Mouse (Mus musculus) lung, postnatal 25 days (tissue): Measurements from ENCODE around the gene Tenm3.
A peak's percentile ranks its signal among the peaks of the same experiment; 100 is the strongest.

Source experiments
- DNase-seq: peaks from one replicate; pipeline ENCODE4 v3.0.0; 2022; ENCODE audit warnings: low spot score

Tenm3 gene

DNA sequence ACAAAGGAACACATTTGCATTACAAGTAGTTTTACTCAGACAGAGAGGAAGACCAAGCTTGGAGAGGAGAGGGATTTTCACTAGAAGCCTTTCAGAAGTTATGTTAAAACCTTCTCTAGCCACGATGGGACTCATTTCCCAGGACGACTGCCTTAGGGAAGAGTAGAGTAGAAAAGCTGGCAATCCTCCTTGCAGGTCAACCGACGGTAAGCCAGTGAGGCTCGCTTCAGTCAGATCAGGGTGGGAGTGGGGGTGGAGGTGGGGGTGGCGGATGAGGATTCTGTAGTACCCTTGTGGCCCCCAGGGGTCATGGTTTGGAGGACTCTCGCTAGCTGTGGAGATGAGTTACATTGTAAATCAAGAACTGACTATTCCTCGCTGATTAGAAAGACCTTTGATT is 264.6 kb downstream of the Tenm3 start:
- no peak for DNase-seq

DNA sequence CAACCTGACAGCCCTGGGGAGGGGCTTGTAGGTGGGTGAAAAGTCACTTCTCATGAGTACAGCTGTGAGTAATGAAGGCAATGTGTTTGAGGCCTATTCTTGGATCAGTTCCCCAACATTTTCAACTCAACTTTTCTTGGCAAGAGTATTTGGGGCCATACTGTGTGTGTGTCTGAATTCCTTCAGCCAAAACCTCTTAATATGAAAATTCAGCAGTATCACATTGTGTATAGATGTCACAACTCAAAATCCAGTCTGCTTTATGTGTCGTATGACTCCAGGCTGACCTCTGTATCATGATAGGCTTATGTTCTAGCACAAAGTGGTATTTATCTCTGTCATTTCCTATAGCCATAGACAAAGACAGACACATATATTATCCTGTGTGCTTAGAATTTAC is 270.8 kb downstream of the Tenm3 start:
- no peak for DNase-seq

DNA sequence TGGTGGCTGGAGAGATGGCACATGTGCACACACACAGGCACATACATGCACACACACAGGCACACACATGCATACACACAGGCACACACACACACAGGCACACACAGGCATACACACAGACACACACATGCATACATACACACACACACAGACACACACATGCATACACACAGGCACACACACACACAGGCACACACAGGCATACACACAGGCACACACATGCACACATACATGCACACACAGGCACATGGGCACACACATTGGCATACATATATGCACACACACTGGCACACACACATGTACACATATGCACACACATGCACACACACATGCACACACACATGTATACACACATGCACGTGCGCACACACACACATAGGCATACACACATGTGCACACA is 271.4 kb downstream of the Tenm3 start:
- DNase-seq = no peak

DNA sequence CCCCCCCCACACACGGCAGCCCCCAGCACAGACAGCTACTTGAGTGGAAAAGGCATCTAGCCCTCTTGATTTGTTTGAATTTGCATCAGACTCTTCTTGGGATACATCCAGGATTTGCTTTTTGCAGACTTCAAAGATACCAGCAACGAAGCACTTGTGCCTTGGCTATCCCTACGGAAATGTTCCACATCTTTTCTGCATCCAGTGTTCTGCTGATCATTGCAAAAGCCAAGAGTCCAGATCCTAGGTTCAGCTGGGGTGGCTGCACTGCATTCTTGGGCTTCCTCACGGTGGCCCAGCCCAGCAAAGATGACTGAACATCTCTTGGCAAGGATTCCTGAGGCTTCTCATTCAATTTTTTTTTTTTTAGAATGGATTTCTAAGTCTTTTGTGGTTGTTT is 275.1 kb downstream of the Tenm3 start:
- DNase-seq = no peak

DNA sequence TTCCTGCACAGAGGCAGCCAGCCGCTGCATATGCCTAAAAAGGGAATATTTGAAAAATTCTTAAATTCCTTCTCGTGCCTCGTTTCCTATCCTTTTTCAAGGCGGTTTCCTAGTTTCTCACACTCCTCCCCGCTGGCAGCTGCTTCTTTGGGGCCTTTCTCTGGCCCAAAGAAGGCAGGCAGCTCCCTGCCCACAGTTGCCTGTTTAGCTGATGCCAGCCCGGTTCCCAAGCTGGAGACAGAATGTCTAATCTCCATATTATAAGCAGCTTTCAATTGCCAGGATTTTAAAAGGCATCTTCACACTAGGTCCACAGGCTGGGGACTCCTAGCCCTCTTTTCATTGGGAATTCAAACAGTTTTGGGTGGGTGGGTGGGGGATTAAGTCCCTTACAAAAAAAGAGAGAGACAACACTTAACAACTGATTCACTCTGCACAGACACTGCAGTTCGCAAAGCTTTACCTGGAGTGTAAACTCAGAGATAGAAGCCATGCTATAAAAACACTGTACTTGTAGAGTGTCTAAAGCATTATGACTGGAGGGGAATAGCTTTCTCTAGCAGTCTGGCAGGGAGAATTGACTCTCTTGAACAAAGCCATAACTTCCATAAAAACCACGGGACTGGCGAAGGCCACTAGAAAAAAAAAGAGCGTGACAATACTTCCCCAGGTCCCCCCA is 275.7 kb downstream of the Tenm3 start:
- DNase-seq = no peak

DNA sequence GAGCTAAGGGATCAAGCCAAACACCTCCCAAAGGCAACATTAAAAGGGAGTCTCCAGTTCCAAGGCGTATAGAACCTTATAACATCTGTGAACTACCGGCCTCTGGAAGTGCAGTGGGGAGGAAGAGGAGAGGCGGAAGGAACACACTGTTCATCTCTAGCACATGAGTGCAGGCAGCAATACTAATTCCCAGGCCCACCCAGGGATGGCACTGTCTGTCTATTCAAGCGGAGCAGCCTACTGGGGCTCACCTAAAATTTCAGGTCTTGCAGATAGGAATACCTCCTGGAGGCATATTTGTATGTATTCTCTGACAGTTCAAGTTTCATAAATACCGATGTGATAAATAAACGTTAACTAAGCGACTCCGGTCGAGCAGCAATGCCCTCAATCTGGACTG is 283.5 kb downstream of the Tenm3 start:
- DNase-seq = no peak

DNA sequence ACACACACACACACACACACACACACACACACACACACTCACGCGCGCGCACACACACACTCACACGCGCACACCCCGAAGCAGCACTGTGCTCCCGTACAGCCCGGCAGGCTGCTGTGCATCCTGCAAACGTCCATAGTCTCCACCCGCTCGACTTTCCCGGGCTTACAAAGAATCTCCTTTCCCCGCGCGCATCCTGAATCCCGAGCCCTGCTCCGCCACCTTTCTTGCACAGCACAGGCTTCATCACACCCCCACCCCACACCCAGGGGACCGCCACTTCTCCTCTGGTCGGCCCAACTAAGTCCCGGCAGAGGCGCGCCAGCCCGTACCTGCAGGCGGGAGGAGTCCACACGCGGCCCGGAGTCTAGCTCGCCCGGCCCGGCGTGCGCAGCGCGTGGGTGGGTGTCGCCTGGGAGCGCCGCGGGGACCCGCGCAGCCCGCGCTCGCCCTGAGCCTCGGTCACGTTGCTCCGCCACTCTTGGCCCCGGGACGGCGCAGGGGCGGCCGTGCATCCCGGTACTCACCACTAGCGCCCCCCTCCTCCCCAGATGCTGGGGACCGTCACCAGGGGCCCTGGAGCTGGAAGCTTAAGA is 288.1 kb downstream of the Tenm3 start:
- DNase-seq = no peak

DNA sequence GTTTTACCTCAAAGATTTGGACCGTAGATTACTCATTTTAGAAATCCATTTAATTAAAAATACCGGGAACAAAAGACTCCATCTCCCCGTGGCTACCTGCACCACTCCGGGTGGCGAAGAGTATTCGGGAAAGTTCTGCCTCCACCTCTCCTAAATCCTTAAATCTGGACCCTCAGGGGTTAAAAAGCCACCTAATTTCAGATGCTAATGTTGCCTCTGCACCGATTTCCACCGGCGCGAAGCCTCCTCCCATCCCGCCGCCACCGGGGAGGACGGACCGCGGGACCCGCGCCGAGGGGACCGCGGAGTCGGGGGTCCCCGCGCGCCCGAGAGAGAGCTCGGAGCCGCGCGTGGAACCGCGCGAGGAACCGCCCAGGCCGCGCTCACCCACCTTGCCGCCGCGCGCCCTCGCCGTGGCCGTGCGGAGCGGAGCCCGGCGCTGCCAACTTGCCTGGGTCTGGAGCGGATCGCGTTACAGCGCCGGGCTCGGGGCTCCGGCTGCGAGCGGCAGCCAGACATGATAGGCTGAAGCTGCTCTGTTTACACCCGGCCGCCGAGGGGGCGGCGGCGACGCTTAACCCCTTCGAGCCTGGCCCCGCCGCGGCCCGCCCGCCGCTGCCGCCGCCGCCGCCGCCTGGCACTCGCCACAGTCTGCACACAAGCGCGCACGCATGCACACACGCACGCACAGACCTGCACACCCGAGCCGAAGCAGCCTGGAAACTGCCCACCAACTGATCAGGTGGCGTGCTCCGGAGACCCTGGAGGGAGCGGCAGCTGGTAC is 288.8 kb downstream of the Tenm3 start:
- no peak for DNase-seq

DNA sequence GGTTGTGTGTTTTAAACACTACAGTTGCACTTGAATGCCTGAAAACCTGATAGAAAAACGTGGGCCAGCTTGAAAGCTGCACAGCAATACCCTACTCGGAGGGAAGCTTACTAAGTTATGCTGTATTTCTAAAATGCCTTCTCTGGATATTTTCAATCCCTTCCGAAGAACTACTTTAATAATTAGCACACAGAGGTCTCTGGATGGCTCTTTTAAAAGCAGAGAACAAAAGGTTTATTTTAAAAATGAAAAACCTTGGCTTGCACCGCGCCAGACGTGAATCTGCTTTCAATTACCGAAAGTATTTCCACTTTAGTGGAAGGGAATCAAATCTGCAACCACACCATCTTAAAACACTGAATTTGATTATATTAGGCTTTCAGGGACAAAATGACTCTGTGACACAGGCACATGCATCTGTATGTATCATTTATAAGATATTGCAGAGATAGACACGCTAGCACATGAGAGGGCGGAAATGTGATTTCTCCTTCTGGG is 289.9 kb downstream of the Tenm3 start:
- no peak for DNase-seq

DNA sequence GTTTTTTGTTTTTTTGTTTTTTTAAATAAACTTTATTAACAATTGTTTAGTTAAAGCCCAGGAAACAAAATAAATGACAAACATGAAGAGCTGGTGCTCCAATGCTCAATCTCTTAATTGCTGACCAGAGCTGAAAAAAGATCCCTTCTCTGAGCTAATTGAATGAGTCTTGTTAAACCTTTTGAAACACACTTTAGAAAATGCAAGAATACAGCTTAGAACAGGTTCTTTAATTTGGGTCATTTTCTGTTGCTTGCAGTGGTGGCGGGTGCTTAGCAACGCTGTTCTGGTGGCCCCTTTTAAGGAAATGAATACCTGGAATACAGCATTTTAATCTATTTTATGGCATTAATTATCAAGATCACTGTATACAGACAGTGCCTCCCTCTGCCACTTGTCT is 291.4 kb downstream of the Tenm3 start:
- no peak for DNase-seq

DNA sequence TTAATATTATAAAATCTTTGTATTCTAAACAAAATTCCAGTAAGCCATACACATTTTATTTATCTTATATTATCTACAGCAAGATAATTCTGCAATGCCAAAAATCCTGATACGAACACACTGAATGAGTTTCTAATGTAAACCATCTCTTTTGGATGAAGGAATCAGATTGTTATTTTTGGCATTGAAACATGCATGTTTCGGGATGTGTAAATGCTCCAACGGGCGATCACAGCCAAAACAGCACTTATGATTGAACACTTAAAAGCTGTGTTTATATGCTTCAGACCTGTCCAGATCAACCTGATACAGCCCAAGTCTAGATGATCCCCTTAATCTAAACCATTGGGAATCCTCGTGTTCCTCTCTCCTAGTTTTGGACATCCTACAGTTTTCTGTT is 292.4 kb downstream of the Tenm3 start:
- no peak for DNase-seq

DNA sequence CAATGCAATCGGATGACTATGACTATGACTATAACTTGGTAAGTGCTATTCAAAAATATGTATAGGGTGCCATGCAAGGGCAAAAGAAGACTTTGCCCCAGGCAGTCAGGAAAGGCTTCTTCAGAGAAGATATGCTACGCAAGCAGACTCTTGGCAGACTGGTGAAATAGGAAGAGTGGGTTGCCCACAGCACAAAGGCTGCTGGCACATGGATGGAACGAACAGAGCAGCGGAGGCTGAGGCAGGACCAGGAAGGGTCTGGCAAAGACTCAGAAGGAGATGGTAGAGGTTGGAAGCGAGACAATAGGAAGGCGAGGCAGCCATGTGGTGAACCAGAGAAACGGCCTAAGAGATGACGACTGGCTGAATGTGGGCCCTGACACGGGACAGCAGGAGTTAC is 294.8 kb downstream of the Tenm3 start:
- no peak for DNase-seq

DNA sequence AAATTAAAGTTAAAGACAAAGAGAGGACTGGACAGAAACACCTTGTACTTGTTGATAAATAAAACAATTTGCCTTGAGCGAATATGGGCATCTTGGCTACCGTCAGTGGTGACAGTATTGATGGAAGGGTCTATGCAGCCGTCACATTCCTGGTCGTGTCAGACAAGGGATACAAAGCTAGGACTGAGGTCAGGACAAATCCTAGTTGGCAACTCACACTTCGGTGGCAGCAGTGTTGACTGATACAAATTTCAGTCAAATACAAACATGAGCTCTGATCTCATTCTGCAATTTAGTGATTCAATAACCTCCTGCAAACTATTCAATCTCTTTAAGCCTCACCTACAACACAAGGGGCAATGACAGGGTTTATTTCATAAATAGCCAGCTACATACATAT is 298.1 kb downstream of the Tenm3 start:
- no peak for DNase-seq

DNA sequence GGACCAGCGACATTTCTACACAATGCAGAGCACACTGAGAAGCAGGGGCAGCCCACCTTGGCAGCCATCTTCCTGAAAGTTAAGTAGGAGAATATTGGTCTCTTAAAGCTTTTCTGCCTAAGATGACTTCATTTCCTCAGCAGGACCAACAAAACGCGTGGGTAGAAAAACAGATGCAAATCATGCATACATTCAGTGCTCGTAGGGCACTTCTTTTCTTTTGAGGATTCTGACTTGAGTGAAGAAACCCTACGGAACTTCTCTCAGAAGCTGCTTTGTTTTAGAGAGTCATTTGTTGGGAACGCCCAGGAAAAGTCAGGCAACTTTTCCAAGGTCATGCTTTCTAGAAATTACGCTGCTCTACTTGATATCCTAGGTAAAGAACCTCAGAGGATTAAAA is 298.9 kb downstream of the Tenm3 start:
- no peak for DNase-seq

DNA sequence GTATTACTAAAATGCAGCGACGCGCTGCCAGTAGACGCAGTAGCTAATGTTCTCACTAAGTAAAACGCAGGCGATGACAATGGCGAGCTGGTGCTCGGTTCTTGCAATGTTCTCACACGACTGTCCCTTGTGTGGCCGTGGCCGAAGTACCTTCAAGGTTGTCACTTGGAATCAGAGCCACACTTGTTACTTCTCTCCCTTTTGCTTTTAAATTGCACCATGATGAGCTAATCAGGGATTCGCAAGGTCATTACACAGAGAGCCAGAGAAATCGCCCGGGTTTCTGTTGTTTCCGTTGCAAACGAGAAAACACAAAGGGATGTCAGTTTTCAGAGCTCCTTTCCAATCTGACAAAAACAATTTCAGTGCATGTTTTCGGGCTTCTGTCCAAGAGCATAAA is 301.6 kb downstream of the Tenm3 start:
- DNase-seq = no peak

DNA sequence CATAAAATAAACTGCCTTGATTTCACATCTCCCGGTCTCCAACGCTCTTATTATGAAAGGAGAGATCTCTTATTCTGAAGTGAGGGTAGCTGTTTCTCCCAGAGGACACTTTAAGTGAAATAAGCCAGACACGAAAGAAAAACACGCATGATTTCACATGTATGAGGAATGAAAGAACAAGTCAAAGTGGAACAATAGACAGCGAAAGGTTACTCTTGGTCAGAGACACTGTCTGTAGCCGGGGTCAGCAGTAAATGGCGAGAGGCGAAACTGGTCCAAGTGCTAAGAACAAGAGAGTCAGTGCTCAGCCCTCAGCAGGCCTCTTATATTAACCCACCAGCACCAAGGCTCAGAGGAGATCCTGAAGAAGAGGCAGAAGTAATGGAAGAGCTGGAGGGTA is 302.9 kb downstream of the Tenm3 start:
- no peak for DNase-seq

DNA sequence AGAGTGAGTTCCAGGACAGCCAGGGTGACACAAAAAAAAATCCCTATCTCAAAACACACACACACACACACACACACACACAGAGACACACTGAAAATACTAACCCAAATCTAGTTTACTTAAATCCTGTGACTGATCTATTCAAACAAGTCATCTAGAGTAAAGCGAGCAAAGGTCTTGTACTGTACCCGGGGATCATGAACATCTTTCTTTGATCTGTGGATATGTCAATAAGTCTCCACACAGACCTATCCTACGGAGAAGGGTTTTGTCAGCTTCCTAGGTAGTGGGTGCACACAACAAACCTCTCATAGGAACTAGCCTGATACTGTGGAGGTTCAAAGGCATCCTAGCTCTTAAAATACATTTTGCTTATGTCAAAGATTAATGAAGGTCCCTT is 307.9 kb downstream of the Tenm3 start:
- no peak for DNase-seq

DNA sequence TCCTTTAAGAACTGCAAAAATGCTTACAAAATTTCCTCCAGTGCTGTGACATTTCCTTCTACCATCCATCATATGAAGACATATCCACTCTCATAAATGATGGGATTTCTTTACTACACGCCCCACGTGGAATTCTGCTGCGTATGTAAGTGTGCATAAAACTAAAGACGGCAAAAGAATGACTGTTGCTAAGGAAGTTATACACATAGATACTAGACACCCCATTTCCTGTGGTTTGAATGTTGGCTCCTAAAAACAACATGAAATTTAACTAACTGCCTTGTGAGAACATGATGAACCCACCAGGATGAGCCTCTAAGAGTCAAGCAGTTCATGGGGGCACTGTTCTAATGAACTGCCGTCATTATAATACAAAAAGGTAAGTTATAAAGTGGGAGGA is 312.0 kb downstream of the Tenm3 start:
- DNase-seq = no peak

DNA sequence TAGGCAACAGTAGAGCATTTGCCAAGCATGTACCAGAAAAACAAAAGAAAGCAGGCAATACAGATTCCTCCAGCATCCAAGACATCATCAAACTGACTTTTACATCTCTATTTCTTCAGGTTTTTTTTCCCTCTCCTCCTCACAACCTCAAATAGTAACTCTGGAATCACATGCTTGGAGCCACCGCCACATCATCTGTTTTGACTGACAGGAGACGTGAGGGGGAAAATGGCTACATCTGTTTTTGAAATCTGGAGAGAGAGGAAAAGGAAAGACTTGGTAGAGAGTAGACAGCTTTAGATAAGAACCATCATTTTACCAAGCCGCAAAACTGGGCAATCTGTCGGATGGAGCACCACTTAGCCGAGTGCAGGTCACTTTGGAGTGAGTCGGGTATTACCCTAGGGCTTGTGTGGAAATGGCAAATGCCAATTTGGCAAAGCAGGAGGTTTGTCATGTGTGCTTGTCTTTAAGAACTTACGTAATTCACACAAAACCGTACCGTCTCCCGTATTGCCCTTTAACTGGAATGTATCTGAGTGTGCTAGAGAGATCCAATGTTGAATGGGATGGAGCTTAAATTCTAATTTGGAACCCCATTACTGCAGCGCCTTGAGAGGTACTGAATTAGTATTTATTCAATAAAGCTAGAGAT is 312.7 kb downstream of the Tenm3 start:
- no peak for DNase-seq

DNA sequence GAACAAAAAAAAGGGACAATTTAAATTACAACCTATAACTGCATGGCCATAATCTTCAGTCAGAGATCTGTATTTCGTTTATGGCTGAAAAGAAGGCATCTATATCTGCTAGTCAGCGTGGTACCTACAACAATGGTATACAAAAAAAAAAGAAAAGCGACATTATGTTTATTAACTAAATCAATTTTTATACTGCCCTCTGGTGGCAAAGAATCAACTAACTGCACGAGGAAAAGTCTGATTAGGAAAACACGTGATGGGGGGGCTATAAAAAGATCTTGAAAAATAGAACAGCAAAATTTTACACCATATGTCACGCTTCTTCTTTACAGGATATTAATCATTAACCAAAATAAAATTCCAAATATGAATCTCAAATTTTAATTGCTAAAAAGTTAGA is 316.3 kb downstream of the Tenm3 start:
- DNase-seq = peak; percentile 1

DNA sequence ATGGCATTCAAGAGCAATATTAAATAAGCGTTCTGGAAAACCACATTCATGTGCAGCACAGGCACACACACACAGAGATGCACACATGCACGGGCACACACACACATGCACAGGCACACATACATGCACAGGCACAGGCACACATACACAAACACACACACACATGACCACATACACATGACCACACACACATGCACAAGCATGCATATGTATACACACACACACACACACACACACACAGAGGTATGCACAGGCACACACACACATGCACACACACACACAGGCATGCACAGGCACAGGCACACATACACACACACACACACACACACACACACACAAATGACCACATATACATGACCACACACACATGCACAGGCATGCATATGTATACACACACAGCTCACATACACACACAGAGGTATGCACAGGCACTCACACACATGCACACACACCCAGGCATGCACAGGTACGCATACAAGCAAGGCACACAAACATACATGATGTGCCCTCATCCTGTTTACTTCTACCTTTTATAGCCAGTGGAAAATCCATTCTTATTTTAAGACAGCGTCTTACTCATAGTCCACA is 321.1 kb downstream of the Tenm3 start:
- DNase-seq = no peak

DNA sequence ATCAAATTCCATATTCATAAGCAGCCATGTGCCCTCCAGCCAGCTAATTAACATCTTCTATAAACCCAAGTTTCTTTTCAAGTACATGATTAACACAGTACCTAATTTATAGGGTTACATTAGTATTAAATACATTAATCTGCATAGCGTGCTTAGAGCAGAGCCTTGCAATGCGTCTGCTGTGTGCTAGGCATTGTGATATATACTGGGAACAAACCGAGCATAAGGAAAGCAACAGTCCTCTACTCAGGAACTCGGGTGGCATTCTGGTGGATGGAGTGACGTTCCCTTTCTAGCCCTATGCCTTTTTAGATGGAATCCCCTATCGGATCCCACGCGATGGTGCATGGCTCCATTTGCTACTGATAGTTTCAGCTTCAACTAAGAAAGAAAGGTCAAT is 321.7 kb downstream of the Tenm3 start:
- DNase-seq = no peak

DNA sequence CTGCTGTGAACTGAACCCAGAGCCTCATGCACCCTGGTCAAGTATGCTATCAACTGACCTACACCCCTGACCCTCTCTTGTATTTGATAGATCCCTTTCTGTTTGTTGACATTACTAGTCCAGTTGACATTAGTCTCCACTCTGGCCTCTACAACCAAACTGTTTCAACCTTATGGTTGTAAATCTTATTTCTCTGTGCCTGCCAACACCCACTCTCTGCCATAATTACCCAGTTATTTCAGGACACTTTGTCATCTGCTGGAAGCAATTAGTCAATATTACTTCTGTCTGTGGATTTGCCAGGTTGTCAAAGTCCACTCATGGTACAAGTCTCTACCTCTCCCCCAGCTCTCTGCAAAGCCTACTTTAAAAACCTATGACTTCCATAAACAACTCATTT is 326.3 kb downstream of the Tenm3 start:
- no peak for DNase-seq
